Mouse (Mus musculus) liver, adult 2 months (tissue): ENCODE measurements around the gene Nelfe.

Source experiments
- CTCF ChIP-seq: fragments of 200-500 bp; IDR thresholded peaks from 2 replicates; pipeline ENCODE4 v1.5.1; 2011; ENCODE audit warnings: low read depth, low read length, control low read depth
- POLR2A ChIP-seq: fragments of 200-500 bp; IDR thresholded peaks from 2 replicates; pipeline ENCODE4 v1.6.1; 2011; ENCODE audit warnings: low read length, control low read depth; ENCODE audit not compliant: insufficient read depth; ENCODE audit errors: extremely low read depth

DNA sequence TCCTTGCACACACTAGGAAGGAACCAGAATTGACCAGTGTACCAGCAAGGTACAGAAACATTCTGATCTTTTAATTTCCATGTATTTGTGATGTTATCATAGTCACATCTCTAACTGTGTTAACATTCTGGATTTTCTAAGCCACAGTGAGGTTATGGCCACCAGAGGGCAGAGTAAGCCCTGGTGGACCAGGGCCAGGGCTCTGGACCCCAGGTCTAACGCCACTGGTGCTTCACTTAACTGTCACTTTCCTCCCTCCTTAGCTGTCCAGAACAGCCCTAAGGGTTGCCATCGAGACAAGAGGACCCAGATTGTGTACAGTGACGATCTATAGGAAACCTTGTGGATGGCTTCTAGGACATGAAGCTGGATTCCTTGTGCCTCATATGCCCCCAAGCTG is 5.6 kb downstream of the Nelfe start:
- TF ChIP-seq CTCF (peak; percentile 87), POLR2A (no peak)
